Mouse (Mus musculus): ENCODE data around the gene Guca1a. TPM values are rescaled to one million over a fixed set of nuclear protein-coding genes. Genes with fewer than 3 reads are reported as not detected.

Gene Guca1a
- 2.3 and 2.4 TPM in 2 replicates for polyA plus RNA-seq (2015; fragmentation: Nextera tagmentation; extraction: Ambion mirVana)

DNA sequence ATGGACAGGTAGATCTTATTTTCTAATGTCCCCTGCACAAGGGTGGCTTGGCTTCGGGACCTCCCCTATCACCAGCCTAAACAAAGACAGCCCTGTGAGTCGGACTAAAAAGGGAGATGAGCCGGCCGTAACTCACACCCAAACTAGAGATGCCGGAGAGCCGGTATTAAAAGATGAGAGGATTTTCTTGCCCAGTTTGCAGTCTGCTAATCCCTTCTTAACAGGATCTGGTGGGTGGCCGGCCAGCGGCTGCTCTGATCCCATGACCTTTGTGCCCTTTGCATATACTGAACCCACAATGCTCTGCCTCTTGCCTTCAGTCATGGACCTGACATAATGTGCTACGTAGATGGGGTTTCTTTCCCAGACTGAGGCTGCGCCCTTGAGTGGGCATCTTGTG lies at the start of gene Guca1a:
Gene Guca1a, minus strand, starts transcription at position 134 of the 400 bp plus-strand sequence.
- H3K4me2 ChIP-seq (ENCODE audit: low read depth, low read length): no peak within 1 kb of the TSS
- H3K27me3 ChIP-seq (replicated peaks; ENCODE audit: control insufficient read depth, insufficient read depth, low read length): no peaks in the 10 kb centered on the region; the same call in 1 of the 2 replicates
- no peaks in the 10 kb centered on the region for H3K36me3 ChIP-seq (ENCODE audit: control insufficient read depth, insufficient read depth, low read length)
- H3K4me3 ChIP-seq (ENCODE audit: low read length): no peak within 1 kb of the TSS
- ATAC-seq: no peak
- 50% methylated on average over 10 of the region's 10 CpGs for WGBS
- no peak within 1 kb of the TSS for H3K9ac ChIP-seq (ENCODE audit: low read depth, low read length)
- no peak within 1 kb of the TSS for H3K27ac ChIP-seq (ENCODE audit: low read length)
- H3K4me1 ChIP-seq (ENCODE audit: control insufficient read depth, insufficient read depth, low read length): peaks cover 4% of the 10 kb centered on the region; the same call in 1 of the 2 replicates
- no peaks in the 10 kb centered on the region for H3K9me3 ChIP-seq (ENCODE audit: control insufficient read depth, low read length)

DNA sequence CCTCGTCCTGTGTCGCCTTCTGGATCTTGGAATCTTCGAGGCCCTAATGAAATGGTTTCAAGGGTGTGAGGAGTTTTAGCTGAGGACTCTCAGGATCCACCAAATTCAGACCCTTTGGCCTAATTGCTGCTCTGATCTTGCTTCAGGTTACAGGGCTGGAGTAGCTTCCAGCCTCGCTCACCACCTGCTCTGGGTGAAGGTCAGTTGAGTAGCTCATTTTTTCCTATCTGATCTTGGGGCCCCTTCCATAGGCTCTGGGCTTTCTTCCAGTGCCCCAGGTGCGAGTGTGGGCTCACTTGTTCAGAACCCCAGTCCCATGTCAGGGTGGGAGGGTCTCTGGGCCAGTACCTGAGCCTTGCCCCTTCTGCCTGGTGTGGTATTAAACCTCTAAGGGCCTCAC lies 49.0 kb upstream of the Guca1a start:
- Histone ChIP-seq H3K27ac (ENCODE audit: low read length) (peak overlapping the region; percentile 91), H3K9me3 (ENCODE audit: control insufficient read depth, low read length) (no peaks in the 10 kb centered on the region), H3K9ac (ENCODE audit: low read depth, low read length) (peak overlapping the region; percentile 12; the same call in 1 of the 2 replicates), H3K4me2 (ENCODE audit: low read depth, low read length) (peak overlapping the region; percentile 24), H3K27me3 (replicated peaks; ENCODE audit: control insufficient read depth, insufficient read depth, low read length) (no peaks in the 10 kb centered on the region), H3K4me3 (ENCODE audit: low read length) (no peak overlapping the region), H3K36me3 (ENCODE audit: control insufficient read depth, insufficient read depth, low read length) (no peaks in the 10 kb centered on the region), H3K4me1 (ENCODE audit: control insufficient read depth, insufficient read depth, low read length) (peaks cover 69% of the 10 kb centered on the region)
- WGBS: 54% methylated on average over 5 of the region's 5 CpGs
- ATAC-seq: peak; percentile 71

DNA sequence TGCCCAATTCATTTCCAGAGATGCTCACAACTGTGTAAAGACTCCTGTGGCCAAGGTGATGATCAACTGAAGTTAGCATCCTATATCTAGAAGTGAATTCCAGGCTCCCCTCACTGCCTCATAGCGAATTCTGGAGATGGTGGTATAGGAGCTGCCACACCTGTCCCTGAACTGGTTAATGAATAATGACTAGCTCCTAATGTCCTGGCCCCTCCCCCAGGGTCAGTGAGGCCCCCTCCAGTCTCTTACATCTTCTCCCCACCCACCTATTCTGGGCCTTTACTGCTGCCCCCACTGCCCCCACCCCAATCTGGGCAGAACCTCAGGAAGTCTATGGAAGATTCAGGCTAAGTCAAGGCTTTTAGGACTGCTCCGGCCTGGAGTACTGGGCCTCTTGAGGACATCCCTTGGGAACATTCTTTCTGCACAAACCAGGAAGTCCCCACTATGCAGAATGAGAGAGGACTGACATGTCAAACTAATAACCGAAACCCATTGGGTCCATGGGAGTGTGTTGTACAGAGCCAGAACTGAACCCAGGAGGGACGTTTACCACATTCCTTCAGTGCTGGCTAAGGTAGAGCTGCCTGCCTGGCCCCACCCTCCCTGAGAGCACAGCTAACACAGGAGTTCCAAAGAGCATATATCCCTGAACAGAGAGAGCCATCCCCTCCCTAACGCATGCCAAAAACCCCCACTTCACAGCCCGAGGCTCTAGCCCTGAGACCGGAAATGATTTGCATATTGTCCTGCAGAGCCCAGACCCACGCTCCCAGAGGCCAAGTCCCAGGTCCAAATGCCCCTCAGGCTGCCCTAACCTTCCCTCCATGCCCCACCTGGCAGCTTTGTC lies 48.4 kb upstream of the Guca1a start:
- WGBS: 19% methylated on average over 8 of the region's 8 CpGs
- ATAC-seq: peak; percentile 79

DNA sequence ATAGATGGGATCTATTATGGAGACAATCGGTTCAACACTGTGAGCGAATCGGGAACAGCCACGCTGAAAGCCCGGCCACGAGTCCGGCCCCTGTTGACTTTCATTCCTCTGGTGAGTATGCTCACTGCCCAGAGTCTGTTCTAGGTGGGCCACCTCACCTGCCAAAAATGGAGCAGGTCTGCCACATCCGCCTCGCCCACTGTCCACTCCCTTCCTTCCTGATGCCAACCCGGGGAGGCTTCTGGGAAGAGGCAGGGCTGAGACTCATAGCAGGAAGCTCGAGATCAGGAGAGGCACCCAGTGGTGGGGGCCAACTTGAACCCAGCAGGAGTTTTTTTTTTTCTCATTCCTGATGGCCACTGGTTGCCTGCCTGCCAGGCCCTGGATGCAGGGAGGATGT lies 46.2 kb upstream of the Guca1a start:
- Histone ChIP-seq H3K9ac (ENCODE audit: low read depth, low read length) (peak overlapping the region; percentile 37; the same call in 1 of the 2 replicates), H3K4me3 (ENCODE audit: low read length) (no peak overlapping the region), H3K36me3 (ENCODE audit: control insufficient read depth, insufficient read depth, low read length) (no peaks in the 10 kb centered on the region), H3K27ac (ENCODE audit: low read length) (peak overlapping the region; percentile 77), H3K9me3 (ENCODE audit: control insufficient read depth, low read length) (no peaks in the 10 kb centered on the region), H3K27me3 (replicated peaks; ENCODE audit: control insufficient read depth, insufficient read depth, low read length) (no peaks in the 10 kb centered on the region), H3K4me2 (ENCODE audit: low read depth, low read length) (no peak overlapping the region), H3K4me1 (ENCODE audit: control insufficient read depth, insufficient read depth, low read length) (peaks cover 58% of the 10 kb centered on the region)
- no peak for ATAC-seq
- 80% methylated on average over 11 of the region's 11 CpGs for WGBS

More for the DNA sequence above, 48.4 kb upstream of the Guca1a start:
- Histone ChIP-seq H3K4me3 (ENCODE audit: low read length) (no peak overlapping the region), H3K4me2 (ENCODE audit: low read depth, low read length) (peak overlapping the region; percentile 24), H3K27ac (ENCODE audit: low read length) (peak overlapping the region; percentile 91), H3K4me1 (ENCODE audit: control insufficient read depth, insufficient read depth, low read length) (peaks cover 67% of the 10 kb centered on the region), H3K36me3 (ENCODE audit: control insufficient read depth, insufficient read depth, low read length) (no peaks in the 10 kb centered on the region), H3K9ac (ENCODE audit: low read depth, low read length) (peak overlapping the region; percentile 12), H3K9me3 (ENCODE audit: control insufficient read depth, low read length) (no peaks in the 10 kb centered on the region), H3K27me3 (replicated peaks; ENCODE audit: control insufficient read depth, insufficient read depth, low read length) (no peaks in the 10 kb centered on the region)

DNA sequence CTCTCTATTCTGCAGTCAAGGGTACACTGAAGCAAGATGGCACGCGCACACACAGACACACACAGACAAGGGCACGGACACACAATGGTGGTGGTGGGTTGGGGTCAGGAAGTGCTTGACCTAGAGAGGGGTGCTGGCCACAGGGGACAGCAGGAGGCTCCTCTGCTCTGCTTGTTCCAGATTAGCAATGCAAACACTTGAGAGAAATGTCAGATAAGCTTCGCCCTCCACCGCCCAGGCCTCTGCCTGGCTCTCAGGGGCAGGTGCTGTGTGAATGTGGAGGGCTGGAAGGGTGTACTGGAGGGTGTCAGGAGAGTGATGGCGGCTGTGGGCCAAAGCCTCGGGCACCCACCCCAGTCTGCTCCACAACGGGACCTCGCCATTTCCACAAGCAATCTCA lies 45.6 kb upstream of the Guca1a start:
- no peaks in the 10 kb centered on the region for H3K27me3 ChIP-seq (replicated peaks; ENCODE audit: control insufficient read depth, insufficient read depth, low read length)
- ATAC-seq: no peak
- peak overlapping the region; percentile 37; the same call in 1 of the 2 replicates for H3K9ac ChIP-seq (ENCODE audit: low read depth, low read length)
- H3K4me1 ChIP-seq (ENCODE audit: control insufficient read depth, insufficient read depth, low read length): peaks cover 58% of the 10 kb centered on the region
- WGBS: 51% methylated on average over 9 of the region's 9 CpGs
- H3K27ac ChIP-seq (ENCODE audit: low read length): peak overlapping the region; percentile 77
- H3K4me3 ChIP-seq (ENCODE audit: low read length): no peak overlapping the region
- H3K9me3 ChIP-seq (ENCODE audit: control insufficient read depth, low read length): no peaks in the 10 kb centered on the region
- no peaks in the 10 kb centered on the region for H3K36me3 ChIP-seq (ENCODE audit: control insufficient read depth, insufficient read depth, low read length)
- peak overlapping the region; percentile 10; the same call in 1 of the 2 replicates for H3K4me2 ChIP-seq (ENCODE audit: low read depth, low read length)

DNA sequence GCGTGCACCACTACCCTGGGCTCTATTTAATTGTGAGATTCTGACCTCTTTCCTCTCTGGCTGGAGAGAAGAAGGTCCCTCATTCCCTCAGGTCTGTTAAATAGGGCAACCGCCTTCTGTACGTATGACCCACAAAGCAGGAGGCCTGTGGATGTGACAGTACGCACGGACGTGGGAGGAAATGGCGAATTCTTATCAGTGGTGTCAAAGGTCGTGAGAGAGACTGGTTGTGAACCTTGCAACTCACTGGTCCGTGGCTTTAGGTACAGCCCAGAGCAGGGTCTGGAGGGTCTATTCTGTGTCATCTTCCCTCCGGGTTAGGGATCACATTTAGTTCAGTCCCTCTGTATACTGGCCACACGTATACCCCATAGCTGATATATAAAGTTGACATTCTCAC lies 45.1 kb upstream of the Guca1a start:
- H3K9me3 ChIP-seq (ENCODE audit: control insufficient read depth, low read length): no peaks in the 10 kb centered on the region
- 55% methylated on average over 11 of the region's 11 CpGs for WGBS
- H3K36me3 ChIP-seq (ENCODE audit: control insufficient read depth, insufficient read depth, low read length): no peaks in the 10 kb centered on the region
- no peak for ATAC-seq
- H3K4me3 ChIP-seq (ENCODE audit: low read length): no peak overlapping the region
- peak overlapping the region; percentile 10; the same call in 1 of the 2 replicates for H3K4me2 ChIP-seq (ENCODE audit: low read depth, low read length)
- H3K27me3 ChIP-seq (replicated peaks; ENCODE audit: control insufficient read depth, insufficient read depth, low read length): no peaks in the 10 kb centered on the region
- H3K9ac ChIP-seq (ENCODE audit: low read depth, low read length): 0 out of 2 replicates have a peak overlapping the region, but pooled peaks have one; percentile 48
- H3K4me1 ChIP-seq (ENCODE audit: control insufficient read depth, insufficient read depth, low read length): peaks cover 60% of the 10 kb centered on the region
- peak overlapping the region; percentile 77 for H3K27ac ChIP-seq (ENCODE audit: low read length)

DNA sequence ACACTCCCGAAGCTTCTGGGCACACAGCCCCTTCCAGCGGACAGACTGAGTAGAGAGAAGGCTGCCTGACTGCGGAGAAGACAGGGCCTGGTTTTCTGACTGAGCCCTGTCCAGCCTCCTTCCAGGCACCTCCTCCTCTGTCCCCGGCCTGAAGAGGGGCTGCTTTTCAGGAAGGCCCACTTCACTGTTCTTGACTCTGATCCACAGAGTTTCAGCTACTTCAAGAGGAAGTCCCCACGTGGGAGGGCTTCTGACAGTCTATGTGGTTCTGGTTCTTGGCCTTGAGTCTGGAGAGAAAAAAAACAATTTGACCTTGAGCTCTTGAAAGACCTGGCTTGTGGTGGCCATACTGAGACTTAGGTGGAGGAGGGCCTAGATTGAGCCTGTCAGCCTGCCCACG lies 43.7 kb upstream of the Guca1a start:
- Histone ChIP-seq H3K27me3 (replicated peaks; ENCODE audit: control insufficient read depth, insufficient read depth, low read length) (no peaks in the 10 kb centered on the region), H3K36me3 (ENCODE audit: control insufficient read depth, insufficient read depth, low read length) (no peaks in the 10 kb centered on the region), H3K27ac (ENCODE audit: low read length) (0 out of 2 replicates have a peak overlapping the region, but pooled peaks have one; percentile 33), H3K9me3 (ENCODE audit: control insufficient read depth, low read length) (no peaks in the 10 kb centered on the region), H3K9ac (ENCODE audit: low read depth, low read length) (peak overlapping the region; percentile 11; the same call in 1 of the 2 replicates), H3K4me2 (ENCODE audit: low read depth, low read length) (no peak overlapping the region), H3K4me1 (ENCODE audit: control insufficient read depth, insufficient read depth, low read length) (peaks cover 61% of the 10 kb centered on the region), H3K4me3 (ENCODE audit: low read length) (no peak overlapping the region)
- ATAC-seq: no peak
- WGBS: 67% methylated on average over 6 of the region's 6 CpGs

DNA sequence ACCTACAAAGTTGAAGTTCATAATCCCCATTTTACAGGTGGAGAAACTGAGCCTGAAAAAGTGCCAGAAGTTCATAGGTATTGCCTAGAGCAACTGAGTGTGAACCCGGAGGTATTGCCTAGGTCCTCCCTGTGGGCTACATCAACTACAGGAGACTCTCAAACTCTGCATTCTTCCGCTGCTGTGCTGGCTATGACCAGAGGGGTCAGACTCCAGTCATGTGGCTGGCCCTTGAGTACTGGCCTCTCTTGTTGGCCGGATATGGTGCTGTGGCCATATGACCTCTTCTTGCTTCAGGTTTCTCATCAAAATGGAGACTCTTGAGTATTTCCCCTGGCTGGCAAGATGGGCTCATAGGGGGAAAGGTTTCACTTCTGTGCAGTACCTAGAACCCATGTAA lies 41.9 kb upstream of the Guca1a start:
- WGBS: 82% methylated on average over 3 of the region's 3 CpGs

DNA sequence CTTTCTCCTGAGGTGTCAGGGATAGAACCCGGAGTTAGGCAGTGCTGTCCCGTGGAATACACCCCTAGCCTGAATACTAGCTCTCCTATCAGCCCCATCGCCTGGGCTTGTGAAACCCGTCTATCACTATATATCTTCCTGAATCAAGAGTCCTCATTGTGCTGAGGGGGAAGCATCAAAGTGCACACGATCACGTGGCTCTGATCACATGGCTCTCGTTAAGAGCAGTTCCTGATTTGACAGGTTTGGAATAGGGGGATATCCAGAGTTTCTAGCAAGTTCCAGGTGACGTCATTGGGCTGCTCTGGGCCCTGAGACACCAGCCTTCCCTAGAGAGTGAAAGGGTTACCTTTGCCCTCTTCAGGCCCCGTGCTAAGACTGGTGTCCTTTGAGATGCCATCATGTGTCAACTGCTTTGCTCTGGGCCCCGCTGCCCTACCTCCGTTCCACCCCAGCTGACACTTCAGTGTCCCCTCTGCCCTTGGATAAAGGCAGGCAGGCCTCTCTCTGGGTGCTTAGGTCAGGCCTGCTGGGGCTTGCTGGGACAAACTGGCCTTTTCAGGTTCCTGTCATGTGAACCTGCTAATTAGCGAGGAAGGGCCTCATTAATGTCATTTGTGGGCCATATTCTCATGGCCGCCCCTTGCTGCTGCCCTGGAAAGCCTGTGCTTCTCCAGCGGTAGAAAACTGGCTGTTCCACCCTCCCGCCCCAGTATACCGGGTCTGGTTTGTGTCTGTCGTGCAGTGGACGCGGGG lies 41.1 kb upstream of the Guca1a start:
- 0 out of 2 replicates have a peak overlapping the region, but pooled peaks have one; percentile 2 for H3K4me2 ChIP-seq (ENCODE audit: low read depth, low read length)
- no peaks in the 10 kb centered on the region for H3K36me3 ChIP-seq (ENCODE audit: control insufficient read depth, insufficient read depth, low read length)
- H3K27ac ChIP-seq (ENCODE audit: low read length): peak overlapping the region; percentile 91
- H3K4me3 ChIP-seq (ENCODE audit: low read length): no peak overlapping the region
- H3K9ac ChIP-seq (ENCODE audit: low read depth, low read length): peak overlapping the region; percentile 62
- no peaks in the 10 kb centered on the region for H3K9me3 ChIP-seq (ENCODE audit: control insufficient read depth, low read length)
- peak; percentile 58 for ATAC-seq
- 54% methylated on average over 19 of the region's 19 CpGs for WGBS
- peaks cover 62% of the 10 kb centered on the region for H3K4me1 ChIP-seq (ENCODE audit: control insufficient read depth, insufficient read depth, low read length)
- H3K27me3 ChIP-seq (replicated peaks; ENCODE audit: control insufficient read depth, insufficient read depth, low read length): 0 out of 2 replicates have a peak, but pooled peaks cover under 1% of the 10 kb centered on the region

More for the DNA sequence above, 41.9 kb upstream of the Guca1a start:
- no peaks in the 10 kb centered on the region for H3K9me3 ChIP-seq (ENCODE audit: control insufficient read depth, low read length)
- peak overlapping the region; percentile 91 for H3K27ac ChIP-seq (ENCODE audit: low read length)
- H3K4me1 ChIP-seq (ENCODE audit: control insufficient read depth, insufficient read depth, low read length): peaks cover 64% of the 10 kb centered on the region
- H3K4me3 ChIP-seq (ENCODE audit: low read length): no peak overlapping the region
- peak overlapping the region; percentile 62 for H3K9ac ChIP-seq (ENCODE audit: low read depth, low read length)
- no peak overlapping the region for H3K4me2 ChIP-seq (ENCODE audit: low read depth, low read length)
- no peaks in the 10 kb centered on the region for H3K36me3 ChIP-seq (ENCODE audit: control insufficient read depth, insufficient read depth, low read length)
- no peak for ATAC-seq
- H3K27me3 ChIP-seq (replicated peaks; ENCODE audit: control insufficient read depth, insufficient read depth, low read length): no peaks in the 10 kb centered on the region

All from intestine, embryonic 16.5 days (tissue).